Mouse (Mus musculus) frontal cortex, adult (tissue): ENCODE data around the gene Rarb.
A peak's percentile ranks its signal among the peaks of the same experiment; 100 is the strongest.

Source experiments
- ATAC-seq: cut with Nextera tagmentation; 2 replicates; pipeline ENCODE4 v1.9.2; 2017; ENCODE audit warnings: mild to moderate bottlenecking, moderate library complexity, mixed read lengths; ENCODE audit not compliant: low TSS enrichment

The Rarb gene

DNA sequence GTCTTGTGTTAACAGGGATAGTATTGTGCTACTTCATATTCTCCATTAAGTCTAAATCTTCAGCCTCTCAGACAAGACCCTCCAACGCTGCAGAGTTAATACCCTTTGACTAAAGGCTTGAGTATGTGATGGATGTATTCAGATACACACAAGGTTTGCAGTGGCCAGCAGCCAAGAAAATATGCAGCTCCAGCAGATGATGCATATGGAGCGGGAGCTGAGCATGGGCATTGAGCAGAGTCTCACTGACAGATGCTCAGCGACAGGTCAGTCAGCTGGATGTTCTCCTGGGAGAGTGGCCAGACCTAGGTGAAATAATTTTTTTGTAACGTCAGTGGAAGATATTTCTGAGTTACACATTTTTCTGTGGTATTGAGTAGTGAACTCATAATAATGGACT lies 229.8 kb downstream of the Rarb start:
- no peak for ATAC-seq

DNA sequence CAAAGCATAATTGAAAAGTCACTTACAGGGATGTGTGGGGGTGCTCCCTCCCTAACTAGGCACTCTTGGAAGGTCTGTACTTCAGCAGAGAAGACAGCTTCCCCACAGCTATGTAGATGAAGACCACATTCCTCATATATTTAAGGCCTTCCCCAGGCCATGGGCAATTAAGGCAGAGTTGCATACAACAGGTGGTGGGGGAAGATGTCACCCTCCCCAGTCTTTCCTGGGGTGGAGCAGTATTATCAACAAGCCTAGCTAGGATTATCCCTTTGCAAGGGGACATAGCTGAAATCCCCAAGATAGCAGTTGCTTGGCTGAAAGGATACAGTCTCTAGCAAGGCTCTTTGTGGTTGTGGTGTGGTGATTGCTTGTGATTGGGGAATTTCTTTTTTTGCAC lies 240.9 kb downstream of the Rarb start:
- no peak for ATAC-seq

- peak; percentile 41; the same call in 1 of the 2 replicates for ATAC-seq
Measured at GRCm38 (mm10) chr14:16577049-16577448, 241.9 kb downstream of the Rarb start.

DNA sequence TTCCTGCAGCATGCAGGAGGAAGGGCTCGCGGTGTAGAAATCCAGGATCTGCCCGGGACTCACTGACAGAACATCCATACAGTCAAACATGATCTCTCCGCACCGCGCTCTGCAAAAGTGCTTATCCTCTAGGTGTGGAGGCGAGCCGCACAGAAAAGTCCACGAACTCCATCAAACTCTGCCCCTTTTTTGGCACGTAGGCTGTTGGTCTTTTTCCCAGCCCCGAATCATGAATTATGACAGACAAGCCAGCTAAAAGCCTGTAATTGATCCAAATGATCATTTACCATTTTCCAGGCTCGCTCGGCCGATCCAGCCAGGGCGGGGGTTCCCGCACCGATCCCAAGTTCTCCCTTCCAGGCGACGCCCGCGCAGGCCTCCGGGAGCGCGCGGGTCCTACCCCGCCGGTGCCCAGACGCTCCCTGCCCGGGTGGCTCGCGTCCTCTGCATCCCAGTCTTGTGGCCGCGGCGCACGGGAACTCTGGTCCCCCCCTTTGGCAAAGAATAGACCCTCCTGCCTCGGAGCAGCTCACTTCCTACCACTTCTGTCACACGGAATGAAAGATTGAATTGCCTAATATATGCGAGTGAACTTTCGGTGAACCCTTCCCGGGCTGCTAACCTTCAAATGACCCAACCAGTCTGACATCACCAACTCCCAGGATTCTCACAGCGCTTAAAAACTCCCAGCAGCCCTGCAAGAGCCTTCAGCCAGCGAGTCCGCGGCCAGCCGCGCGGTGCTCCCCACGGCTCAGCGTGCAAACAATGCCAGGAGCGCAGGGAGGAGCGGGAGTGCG lies 243.8 kb downstream of the Rarb start:
- peak; percentile 90 for ATAC-seq

- no peak for ATAC-seq
Measured at GRCm38 (mm10) chr14:16573475-16574171, 245.3 kb downstream of the Rarb start.

GRCm38 (mm10) chr14:16572755-16573340 lies 246.1 kb downstream of the Rarb start:
- ATAC-seq, result no peak

DNA sequence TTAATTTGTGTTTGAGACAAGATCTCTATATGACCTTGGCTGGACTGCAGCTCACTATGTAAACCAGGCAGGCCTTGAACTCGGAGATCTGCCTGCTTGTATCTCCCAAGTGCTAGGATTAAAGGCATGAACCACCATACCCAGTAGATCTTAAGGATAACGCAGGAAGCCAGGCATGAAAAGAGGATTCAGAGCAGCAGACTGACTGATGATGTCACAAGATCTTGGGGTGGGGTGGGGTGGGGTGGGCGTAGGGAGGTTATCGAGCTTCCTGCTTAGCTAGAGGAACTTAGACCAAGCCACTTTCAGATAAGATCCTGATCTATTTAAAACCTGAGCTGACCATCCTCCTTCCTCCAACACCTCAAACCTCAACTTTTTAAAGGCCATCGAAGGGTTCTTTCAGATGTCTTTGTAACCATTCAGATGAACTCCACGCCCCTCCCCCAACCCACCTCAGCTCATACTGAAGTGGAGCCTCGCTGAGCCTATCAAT lies 249.4 kb downstream of the Rarb start:
- ATAC-seq, result no peak

DNA sequence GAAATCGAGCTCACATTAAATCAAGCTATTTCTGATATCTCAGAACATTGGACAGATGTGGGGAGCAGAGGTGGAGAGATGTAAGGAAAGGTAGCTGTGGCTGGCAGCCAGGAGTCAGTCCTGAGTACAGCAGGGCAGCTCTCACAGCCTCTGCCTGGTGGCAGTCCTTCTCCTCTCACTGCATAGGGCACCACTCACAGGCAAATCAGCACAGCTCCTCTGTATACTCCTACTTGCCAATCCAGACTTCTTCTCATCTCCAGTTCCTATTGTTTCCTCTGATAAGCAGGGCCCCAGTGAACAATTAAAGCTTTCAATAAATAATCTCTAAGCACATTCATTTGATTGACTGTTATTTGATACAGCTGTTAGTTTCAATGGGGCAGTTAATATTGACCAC lies 252.0 kb downstream of the Rarb start:
- ATAC-seq, result no peak

DNA sequence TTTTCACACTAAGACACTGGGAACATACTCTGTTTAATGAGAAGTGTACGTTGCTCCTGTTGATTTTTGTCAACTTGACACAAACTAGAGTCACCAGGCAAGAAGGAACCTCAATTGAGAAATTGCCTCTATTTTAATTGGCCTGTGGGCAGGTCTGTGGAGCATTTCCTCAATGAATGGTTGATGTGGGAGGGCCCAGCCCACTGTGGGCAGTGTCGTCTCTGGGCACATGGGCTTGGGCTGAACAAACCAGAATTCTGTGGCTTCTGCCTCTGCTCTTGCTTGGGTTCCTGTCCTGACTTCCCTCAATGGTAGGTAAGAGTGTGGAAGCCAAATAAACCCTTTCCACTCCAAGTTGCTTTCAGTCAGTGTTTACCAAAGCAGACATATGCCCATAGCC lies 255.0 kb downstream of the Rarb start:
- ATAC-seq, result no peak

DNA sequence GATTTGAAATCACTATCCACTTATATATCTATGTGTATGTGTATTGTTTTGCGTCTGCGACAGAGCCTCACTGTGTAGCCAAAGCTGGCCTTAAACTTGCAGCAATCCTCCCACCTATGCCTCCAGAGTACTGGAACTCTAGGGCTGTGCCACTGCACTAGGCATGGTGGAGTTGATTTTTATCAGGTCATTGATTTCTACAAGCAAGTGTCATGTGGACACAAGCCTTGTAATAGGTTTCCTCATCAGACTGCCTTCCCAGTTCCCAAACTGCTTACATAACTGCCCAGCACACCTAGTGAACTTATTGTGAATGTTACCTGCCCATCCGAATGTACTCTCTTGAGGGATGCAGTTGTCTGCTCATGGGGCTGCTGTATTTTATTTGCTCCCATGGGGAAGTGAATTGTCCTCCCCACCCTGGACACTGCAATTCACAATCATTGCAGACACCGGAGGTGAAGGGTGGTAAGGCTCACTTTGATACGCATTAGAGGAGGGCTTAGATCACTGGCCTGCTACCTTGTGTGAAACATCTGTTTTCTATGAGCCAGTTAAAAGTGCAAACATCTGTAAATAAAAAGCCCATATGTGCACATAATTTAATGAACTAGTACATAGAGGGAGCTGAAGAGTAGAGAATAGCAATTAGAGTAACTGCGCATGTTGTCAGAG lies 257.3 kb downstream of the Rarb start:
- ATAC-seq, result no peak; the same call in 1 of the 2 replicates

DNA sequence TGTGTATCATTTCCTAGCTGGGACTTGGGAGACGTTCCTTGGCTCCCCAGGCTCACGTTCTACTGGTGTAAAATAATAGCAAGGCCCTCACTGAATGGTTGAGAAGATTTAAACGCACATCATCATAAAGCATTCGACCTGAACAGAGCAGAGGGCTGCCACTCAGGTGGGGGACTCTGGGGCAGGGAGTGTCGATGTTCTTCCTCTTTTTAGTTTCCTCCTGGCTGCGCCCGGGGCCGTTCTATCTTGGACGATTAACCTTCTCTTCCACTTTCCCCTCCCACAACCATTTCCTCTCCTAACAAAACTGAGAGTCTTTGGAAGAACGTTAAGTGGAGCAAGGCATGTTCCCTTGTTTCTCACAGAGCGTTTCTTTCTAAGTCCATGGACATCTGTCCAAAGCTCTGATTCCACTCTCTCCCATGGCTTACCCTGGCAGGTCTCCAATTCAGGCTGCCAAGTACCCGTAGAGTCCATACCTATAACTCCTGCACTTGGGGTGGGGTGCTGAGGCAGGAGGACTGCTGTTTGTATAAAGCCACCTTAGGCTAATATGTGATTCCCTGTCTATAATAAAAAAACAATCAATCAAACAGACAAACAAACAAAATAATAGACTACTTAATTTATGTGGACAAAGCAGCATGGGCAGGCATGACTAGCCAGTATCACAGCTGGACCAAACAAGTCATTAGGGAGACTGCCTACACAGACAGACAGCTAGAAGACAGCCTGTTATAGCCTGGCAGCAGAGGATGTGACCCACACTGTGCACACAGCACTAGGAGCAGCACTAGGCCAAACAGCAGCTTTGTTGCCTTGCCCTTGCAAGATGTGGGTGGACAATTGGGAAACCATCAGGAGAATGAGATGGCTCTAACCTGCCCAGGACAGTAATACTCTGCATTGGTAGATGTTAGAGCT lies 259.4 kb downstream of the Rarb start:
- ATAC-seq, result 0 out of 2 replicates have a peak, but pooled peaks have one; percentile 20

- no peak for ATAC-seq
Measured at GRCm38 (mm10) chr14:16558033-16558432, 260.9 kb downstream of the Rarb start.

GRCm38 (mm10) chr14:16554643-16555459 lies 264.1 kb downstream of the Rarb start:
- no peak for ATAC-seq

DNA sequence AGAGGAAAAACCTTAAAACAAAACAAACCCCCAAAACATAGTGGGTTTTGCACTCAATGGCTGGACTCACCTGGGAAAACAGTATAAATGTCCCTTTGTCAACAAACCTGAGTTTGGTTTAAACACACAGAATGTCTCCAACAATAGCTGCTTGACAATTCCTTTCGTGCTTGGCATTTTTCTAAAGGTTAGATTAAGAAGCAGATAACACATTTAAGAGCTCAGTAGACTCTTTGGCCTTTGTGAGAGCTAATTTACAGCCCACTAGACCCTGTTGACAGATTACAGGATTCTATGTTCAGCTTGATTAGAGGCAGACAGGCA lies 264.7 kb downstream of the Rarb start:
- no peak for ATAC-seq

- no peak for ATAC-seq
Measured at GRCm38 (mm10) chr14:16552293-16552692, 266.7 kb downstream of the Rarb start.

- ATAC-seq, result peak; percentile 84
Measured at GRCm38 (mm10) chr14:16551843-16552242, 267.1 kb downstream of the Rarb start.

GRCm38 (mm10) chr14:16548200-16548576 lies 270.8 kb downstream of the Rarb start:
- ATAC-seq, result no peak

- ATAC-seq, result peak; percentile 64
Measured at GRCm38 (mm10) chr14:16547492-16548199, 271.3 kb downstream of the Rarb start.

DNA sequence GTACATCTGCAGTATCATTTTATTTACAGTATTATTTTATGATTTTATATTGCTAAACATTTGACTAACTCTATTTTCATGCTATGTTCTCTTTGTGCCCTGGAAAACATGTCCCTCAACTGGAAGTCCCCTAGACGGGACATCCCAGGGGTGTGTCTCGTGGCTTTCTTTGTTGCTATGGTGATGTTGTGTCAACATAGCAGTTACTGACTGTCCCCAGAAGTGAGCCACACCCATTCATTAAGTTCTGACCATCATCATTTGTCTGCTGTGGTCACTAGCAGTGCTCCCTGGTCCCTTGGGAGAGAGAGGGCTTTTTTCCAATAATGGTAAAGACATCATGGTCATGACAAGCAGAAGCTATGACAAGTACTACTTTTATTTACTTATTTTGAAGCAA lies 274.0 kb downstream of the Rarb start:
- no peak for ATAC-seq

GRCm38 (mm10) chr14:16541641-16542040 lies 277.3 kb downstream of the Rarb start:
- no peak for ATAC-seq
